Mouse (Mus musculus): ENCODE data around the gene Bmi1. TPM values are rescaled to one million over a fixed set of nuclear protein-coding genes. Genes with fewer than 3 reads are reported as not detected.

Bmi1 gene
- polyA plus RNA-seq, 1 experiment, result 15.6 TPM

DNA sequence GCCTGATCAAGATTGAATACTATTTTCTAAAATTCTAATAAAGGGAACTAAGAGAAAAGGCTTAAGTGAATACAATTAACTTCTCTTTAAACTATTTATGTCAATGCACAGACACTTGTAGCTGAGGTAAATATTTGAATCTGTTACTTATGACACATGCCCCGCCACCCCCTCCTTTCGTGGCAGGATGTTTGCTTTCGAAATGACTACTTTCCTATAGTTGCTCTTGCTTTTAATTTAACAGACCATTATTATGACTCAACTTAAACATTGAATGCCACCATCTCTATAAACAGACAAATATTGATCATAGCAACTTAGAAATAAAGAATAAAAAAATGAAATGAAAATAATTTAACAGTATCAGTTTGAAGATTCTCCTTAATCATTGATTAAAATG lies 12.8 kb upstream of the Bmi1 start:
- H3K79me2 ChIP-seq (ENCODE audit: control insufficient read depth, insufficient read depth), result no peaks in the 10 kb centered on the region
- H3K4me2 ChIP-seq (ENCODE audit: low read depth), result no peak overlapping the region
- H3K4me3 ChIP-seq, result no peak overlapping the region
- H3K27me3 ChIP-seq (ENCODE audit: control insufficient read depth, insufficient read depth, insufficient read length), result no peaks in the 10 kb centered on the region
- no peak for TF ChIP-seq USF1 (IDR thresholded peaks at IDR 0.05; ENCODE audit: low read depth)
- no peak for TF ChIP-seq E2F4 (IDR thresholded peaks at IDR 0.05; ENCODE audit: insufficient read depth)
- TF ChIP-seq MYOG (IDR thresholded peaks at IDR 0.05; ENCODE audit: control insufficient read depth in 1 of 3, insufficient read depth in 1 of 3, insufficient read length in 2 of 3, low read depth in 2 of 3), result no peak
- H3K36me3 ChIP-seq (ENCODE audit: control insufficient read depth, insufficient read depth), result no peaks in the 10 kb centered on the region
- H3ac ChIP-seq (ENCODE audit: control insufficient read depth, insufficient read length), result no peak overlapping the region

DNA sequence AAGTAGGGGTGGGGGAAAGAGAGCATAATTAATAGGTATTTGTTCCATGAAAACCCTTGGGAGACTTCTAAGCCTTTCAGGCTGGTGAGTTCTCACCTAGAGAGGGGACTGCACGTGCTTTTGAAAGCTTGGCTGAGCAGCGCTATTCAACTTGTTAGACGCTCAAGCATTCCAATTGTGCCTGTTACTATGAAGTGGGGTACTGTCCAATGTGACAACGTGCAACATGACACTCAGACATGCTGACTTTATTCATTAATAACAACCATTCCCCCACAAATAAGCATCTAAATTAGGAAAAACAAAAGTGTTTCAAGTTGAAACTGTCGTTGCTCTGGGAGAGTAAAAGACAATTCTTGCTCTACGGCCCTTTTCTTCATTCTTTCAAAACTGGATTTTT lies 5.8 kb upstream of the Bmi1 start:
- no peak overlapping the region for H3K4me2 ChIP-seq (ENCODE audit: low read depth)
- peaks cover 14% of the 10 kb centered on the region for H3K79me2 ChIP-seq (ENCODE audit: control insufficient read depth, insufficient read depth)
- peak overlapping the region; percentile 78 for H3K4me3 ChIP-seq
- no peaks in the 10 kb centered on the region for H3K36me3 ChIP-seq (ENCODE audit: control insufficient read depth, insufficient read depth)
- H3K27me3 ChIP-seq (ENCODE audit: control insufficient read depth, insufficient read depth, insufficient read length), result no peaks in the 10 kb centered on the region
- TF ChIP-seq SRF (IDR thresholded peaks at IDR 0.05; ENCODE audit: control insufficient read depth, insufficient read length, low read depth), result no peak
- no peak for TF ChIP-seq MYOG (IDR thresholded peaks at IDR 0.05; ENCODE audit: control insufficient read depth in 1 of 3, insufficient read depth in 1 of 3, insufficient read length in 2 of 3, low read depth in 2 of 3)
- TF ChIP-seq REST (IDR thresholded peaks at IDR 0.05; ENCODE audit: insufficient read depth, insufficient read length), result no peak
- TF ChIP-seq TCF3 (IDR thresholded peaks at IDR 0.05; ENCODE audit: insufficient read length, low read depth), result no peak
- no peak for TF ChIP-seq USF1 (IDR thresholded peaks at IDR 0.05; ENCODE audit: low read depth)
- TF ChIP-seq POLR2A (IDR thresholded peaks at IDR 0.05; ENCODE audit: insufficient read length, low read depth), result no peak
- no peak for TF ChIP-seq POLR2AphosphoS2 (IDR thresholded peaks at IDR 0.05; ENCODE audit: insufficient read length, low read depth)
- TF ChIP-seq MYOD1 (IDR thresholded peaks at IDR 0.05; ENCODE audit: control insufficient read depth in 1 of 3, insufficient read length in 2 of 3, low read depth in 2 of 3), result no peak
- no peak for TF ChIP-seq TCF12 (IDR thresholded peaks at IDR 0.05; ENCODE audit: insufficient read depth, poor library complexity, severe bottlenecking)
- no peak for TF ChIP-seq MAX (IDR thresholded peaks at IDR 0.05; ENCODE audit: low read depth)
- no peak for TF ChIP-seq E2F4 (IDR thresholded peaks at IDR 0.05; ENCODE audit: insufficient read depth)
- TF ChIP-seq CEBPB (IDR thresholded peaks at IDR 0.05; ENCODE audit: insufficient read depth, poor library complexity, severe bottlenecking), result no peak
- H3ac ChIP-seq (ENCODE audit: control insufficient read depth, insufficient read length), result no peak overlapping the region

DNA sequence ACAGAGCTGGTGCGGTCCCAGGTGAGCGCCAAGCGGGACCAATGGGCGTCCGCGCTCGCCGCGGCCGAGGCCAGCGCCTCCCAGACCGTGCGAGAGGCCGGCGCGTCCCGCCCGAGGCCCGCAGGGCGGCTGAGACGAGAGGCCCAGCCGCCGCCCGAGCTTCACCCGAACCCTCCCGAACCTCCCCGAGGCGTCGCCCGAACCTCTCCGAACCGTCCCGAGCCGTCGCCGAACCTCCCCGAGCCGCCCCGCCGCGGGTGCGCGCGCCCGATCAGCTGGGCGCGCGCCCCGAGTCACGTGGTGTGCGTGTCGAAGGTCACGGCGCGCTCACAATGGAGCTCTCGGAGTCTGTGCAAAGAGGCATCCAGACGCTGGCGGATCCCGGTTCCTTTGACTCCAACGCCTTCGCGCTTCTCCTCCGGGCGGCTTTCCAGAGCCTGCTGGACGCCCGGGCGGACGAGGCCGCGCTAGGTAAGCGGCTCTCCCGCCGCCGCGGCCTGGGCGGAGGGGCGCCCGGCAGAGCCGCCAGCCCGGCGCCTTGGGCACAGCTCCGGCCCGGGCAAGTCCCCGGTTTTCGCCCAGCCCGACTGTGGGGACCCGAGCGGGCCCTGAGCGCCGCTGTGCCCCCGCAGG lies 4.6 kb upstream of the Bmi1 start, which contains the start of gene Commd3:
TSS of gene Commd3 (plus strand) at position 252 of the 633 bp plus-strand sequence.
- Histone ChIP-seq H3K79me2 (ENCODE audit: control insufficient read depth, insufficient read depth) (peaks cover 14% of the 10 kb centered on the region), H3K4me2 (ENCODE audit: low read depth) (peak within 1 kb of the TSS; percentile 89), H3K27me3 (ENCODE audit: control insufficient read depth, insufficient read depth, insufficient read length) (no peaks in the 10 kb centered on the region), H3K4me3 (peak within 1 kb of the TSS; percentile 78), H3K36me3 (ENCODE audit: control insufficient read depth, insufficient read depth) (no peaks in the 10 kb centered on the region), H3ac (ENCODE audit: control insufficient read depth, insufficient read length) (peak within 1 kb of the TSS; percentile 64)
- no peak for TF ChIP-seq TCF12 (IDR thresholded peaks at IDR 0.05; ENCODE audit: insufficient read depth, poor library complexity, severe bottlenecking)
- no peak for TF ChIP-seq REST (IDR thresholded peaks at IDR 0.05; ENCODE audit: insufficient read depth, insufficient read length)
- TF ChIP-seq SRF (IDR thresholded peaks at IDR 0.05; ENCODE audit: control insufficient read depth, insufficient read length, low read depth), result no peak
- no peak for TF ChIP-seq E2F4 (IDR thresholded peaks at IDR 0.05; ENCODE audit: insufficient read depth)
- peak in 1 of 3 experiments; percentile 24 for TF ChIP-seq MYOD1 (IDR thresholded peaks at IDR 0.05; ENCODE audit: control insufficient read depth in 1 of 3, insufficient read length in 2 of 3, low read depth in 2 of 3)
- TF ChIP-seq MAX (IDR thresholded peaks at IDR 0.05; ENCODE audit: low read depth), result no peak
- TF ChIP-seq POLR2AphosphoS2 (IDR thresholded peaks at IDR 0.05; ENCODE audit: insufficient read length, low read depth), result peak; percentile 73
- TF ChIP-seq MYOG (IDR thresholded peaks at IDR 0.05; ENCODE audit: control insufficient read depth in 1 of 3, insufficient read depth in 1 of 3, insufficient read length in 2 of 3, low read depth in 2 of 3), result no peak
- TF ChIP-seq CEBPB (IDR thresholded peaks at IDR 0.05; ENCODE audit: insufficient read depth, poor library complexity, severe bottlenecking), result no peak
- peak; percentile 90 for TF ChIP-seq USF1 (IDR thresholded peaks at IDR 0.05; ENCODE audit: low read depth)
- peak; percentile 77 for TF ChIP-seq POLR2A (IDR thresholded peaks at IDR 0.05; ENCODE audit: insufficient read length, low read depth)
- no peak for TF ChIP-seq TCF3 (IDR thresholded peaks at IDR 0.05; ENCODE audit: insufficient read length, low read depth)

DNA sequence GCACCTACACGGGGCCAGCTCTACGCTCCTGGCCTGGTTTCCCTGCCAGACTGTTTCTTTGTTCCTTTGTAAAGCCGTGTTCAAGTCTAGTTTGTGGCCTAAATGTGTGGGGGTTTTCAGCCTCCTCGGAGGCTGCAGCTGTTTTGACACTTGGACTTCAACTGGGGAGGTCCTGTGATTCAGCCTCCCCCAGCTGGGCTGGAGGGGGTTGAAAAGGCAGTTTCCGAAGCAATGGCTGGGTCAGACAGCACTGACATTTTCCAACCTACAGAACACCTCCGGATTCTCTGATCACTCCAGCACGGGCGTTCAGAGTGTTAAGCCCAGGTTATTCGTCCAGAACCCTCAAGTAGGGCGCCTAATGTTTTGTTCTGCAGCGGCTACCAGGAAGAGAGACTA lies 4.1 kb upstream of the Bmi1 start:
- Histone ChIP-seq H3K4me3 (peak overlapping the region; percentile 78), H3K79me2 (ENCODE audit: control insufficient read depth, insufficient read depth) (peaks cover 15% of the 10 kb centered on the region), H3ac (ENCODE audit: control insufficient read depth, insufficient read length) (peak overlapping the region; percentile 64), H3K4me2 (ENCODE audit: low read depth) (peak overlapping the region; percentile 89), H3K36me3 (ENCODE audit: control insufficient read depth, insufficient read depth) (no peaks in the 10 kb centered on the region), H3K27me3 (ENCODE audit: control insufficient read depth, insufficient read depth, insufficient read length) (no peaks in the 10 kb centered on the region)
- no peak for TF ChIP-seq E2F4 (IDR thresholded peaks at IDR 0.05; ENCODE audit: insufficient read depth)
- TF ChIP-seq SRF (IDR thresholded peaks at IDR 0.05; ENCODE audit: control insufficient read depth, insufficient read length, low read depth), result no peak
- TF ChIP-seq REST (IDR thresholded peaks at IDR 0.05; ENCODE audit: insufficient read depth, insufficient read length), result no peak
- no peak for TF ChIP-seq TCF3 (IDR thresholded peaks at IDR 0.05; ENCODE audit: insufficient read length, low read depth)
- no peak for TF ChIP-seq POLR2A (IDR thresholded peaks at IDR 0.05; ENCODE audit: insufficient read length, low read depth)
- TF ChIP-seq MAX (IDR thresholded peaks at IDR 0.05; ENCODE audit: low read depth), result no peak
- TF ChIP-seq MYOD1 (IDR thresholded peaks at IDR 0.05; ENCODE audit: control insufficient read depth in 1 of 3, insufficient read length in 2 of 3, low read depth in 2 of 3), result peak in 2 of 3 experiments; percentile 29 to 53
- TF ChIP-seq TCF12 (IDR thresholded peaks at IDR 0.05; ENCODE audit: insufficient read depth, poor library complexity, severe bottlenecking), result no peak
- no peak for TF ChIP-seq POLR2AphosphoS2 (IDR thresholded peaks at IDR 0.05; ENCODE audit: insufficient read length, low read depth)
- TF ChIP-seq USF1 (IDR thresholded peaks at IDR 0.05; ENCODE audit: low read depth), result no peak
- TF ChIP-seq MYOG (IDR thresholded peaks at IDR 0.05; ENCODE audit: control insufficient read depth in 1 of 3, insufficient read depth in 1 of 3, insufficient read length in 2 of 3, low read depth in 2 of 3), result peak in 2 of 3 experiments; percentile 7 to 59

All from myocyte (in vitro differentiated cells).